Mouse (Mus musculus) limb, embryonic 14.5 days (tissue): ENCODE results near the gene Usb1. TPM values are rescaled to one million over a fixed set of nuclear protein-coding genes. Genes with fewer than 3 reads are reported as not detected.

Experiments
- ATAC-seq: fragments of 200-750 bp; cut with Nextera tagmentation; 2 replicates; pipeline ENCODE4 v1.8.0; 2017; ENCODE audit warnings: low read depth, moderate number of reproducible peaks, moderate TSS enrichment; ENCODE audit not compliant: low FRiP score
- DNase-seq: peaks from one replicate; pipeline ENCODE4 v3.0.0-alpha.2; 2015; ENCODE audit warnings: low spot score
- H3K27ac ChIP-seq: fragments of 300-500 bp; sonication (generic); replicated peaks from 2 replicates; pipeline ENCODE4 v1.5.1; 2014; ENCODE audit warnings: low read depth, mild to moderate bottlenecking, low read length, moderate library complexity, mixed read lengths
- H3K27me3 ChIP-seq: fragments of 300-500 bp; sonication (generic); 2 replicates; pipeline ENCODE4 v1.6.1; 2014; ENCODE audit warnings: low read length, mixed read lengths; ENCODE audit not compliant: control insufficient read depth, insufficient read depth
- H3K36me3 ChIP-seq: fragments of 300-500 bp; sonication (generic); 2 replicates; pipeline ENCODE4 v1.6.1; 2014; ENCODE audit warnings: mild to moderate bottlenecking, low read length, moderate library complexity, mixed read lengths; ENCODE audit not compliant: control insufficient read depth, insufficient read depth
- H3K4me1 ChIP-seq: fragments of 300-500 bp; sonication (generic); 2 replicates; pipeline ENCODE4 v1.6.1; 2014; ENCODE audit warnings: antibody characterized with exemption, low read length, mixed read lengths; ENCODE audit not compliant: control insufficient read depth, insufficient read depth
- H3K4me2 ChIP-seq: fragments of 300-500 bp; sonication (generic); replicated peaks from 2 replicates; pipeline ENCODE4 v1.6.1; 2014; ENCODE audit warnings: low read depth, mild to moderate bottlenecking, low read length, moderate library complexity; ENCODE audit not compliant: severe bottlenecking
- H3K4me3 ChIP-seq: fragments of 300-500 bp; sonication (generic); replicated peaks from 2 replicates; pipeline ENCODE4 v1.5.1; 2014; ENCODE audit warnings: low read length
- H3K9ac ChIP-seq: fragments of 300-500 bp; sonication (generic); 2 replicates; pipeline ENCODE4 v1.6.1; 2014; ENCODE audit warnings: mild to moderate bottlenecking, low read depth, low read length, moderate library complexity; ENCODE audit not compliant: severe bottlenecking
- H3K9me3 ChIP-seq: fragments of 300-500 bp; sonication (generic); 2 replicates; pipeline ENCODE4 v1.6.1; 2016; ENCODE audit warnings: low read length; ENCODE audit not compliant: control insufficient read depth
- POLR2A ChIP-seq: fragments of 200-500 bp; IDR thresholded peaks from 2 replicates; pipeline ENCODE4 v1.8.0; 2012; ENCODE audit warnings: inconsistent platforms, mild to moderate bottlenecking, moderate library complexity, borderline replicate concordance; ENCODE audit not compliant: insufficient read depth, insufficient read length; ENCODE audit errors: extremely low read depth
- WGBS: fragments of 180-500 bp; shearing (Covaris S2); extraction: QIAGEN DNeasy Blood & Tissue Kit; methylation state at CpG from one replicate; pipeline ENCODE4 v1.1.7; 2014; 5-methylcytosine and 5-hydroxymethylcytosine counted together
- polyA plus RNA-seq, 2 experiments: library from polyadenylated mRNA; depleted of rRNA in 1 of 2; stranded (reverse) in 1 of 2; unstranded in 1 of 2; fragments of >200 nt; fragmentation: Nextera tagmentation in 1 of 2; extraction: Ambion mirVana in 1 of 2; gene quantifications; 2 replicates each; pipeline versions ENCODE4 v1.2.1 to v1.2.3; 2012 to 2014

The Usb1 gene
- polyA plus RNA-seq, 2 experiments = 34.7 to 46.6 TPM

DNA sequence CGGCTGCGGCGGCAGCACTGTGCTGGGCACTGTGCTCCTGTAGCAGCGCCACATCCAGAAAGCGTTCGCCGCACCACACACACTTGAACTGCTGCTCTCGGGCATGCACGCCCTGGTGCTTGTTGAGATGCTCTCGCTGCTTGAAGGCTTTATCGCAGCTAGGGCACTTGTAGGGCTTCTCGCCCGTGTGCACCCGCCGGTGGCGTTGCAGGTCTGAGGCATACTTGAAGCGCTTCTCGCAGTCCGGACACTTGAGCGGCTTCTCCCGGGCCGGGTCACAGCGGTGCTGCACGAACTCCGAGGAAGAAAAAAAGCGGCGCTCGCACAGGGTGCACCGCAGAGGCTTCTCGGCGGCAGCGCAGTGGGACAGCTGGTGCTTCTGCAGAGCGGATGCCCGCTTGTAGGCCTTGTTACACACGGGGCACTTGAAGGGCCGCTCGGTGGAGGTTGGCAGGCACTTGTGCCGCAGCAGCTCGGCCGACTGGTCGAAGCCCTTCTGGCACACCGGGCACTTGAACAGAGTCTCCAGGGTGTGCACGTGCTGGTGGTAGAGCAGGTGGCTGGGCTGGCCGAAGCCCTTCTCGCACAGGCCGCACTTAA lies 4.1 kb upstream of the Usb1 start:
- no peak for ATAC-seq
- 87% methylated on average over 42 of the region's 46 CpGs for WGBS
- Histone ChIP-seq H3K9ac (no peak overlapping the region), H3K4me2 (no peak overlapping the region), H3K9me3 (no peaks in the 10 kb centered on the region), H3K36me3 (peaks cover 60% of the 10 kb centered on the region), H3K27ac (no peak overlapping the region), H3K27me3 (no peaks in the 10 kb centered on the region), H3K4me1 (peaks cover 14% of the 10 kb centered on the region), H3K4me3 (no peak overlapping the region)
- TF ChIP-seq POLR2A = no peak
- no peak for DNase-seq

GRCm38 (mm10) chr8:95330367-95330766 lies 1.7 kb upstream of the Usb1 start:
- H3K36me3 ChIP-seq = peaks cover 56% of the 10 kb centered on the region
- H3K27me3 ChIP-seq = no peaks in the 10 kb centered on the region
- TF ChIP-seq POLR2A = no peak
- H3K9me3 ChIP-seq = no peaks in the 10 kb centered on the region
- H3K9ac ChIP-seq = peak overlapping the region; percentile 90
- H3K4me2 ChIP-seq = peak overlapping the region; percentile 82
- no peak overlapping the region for H3K27ac ChIP-seq
- no peak for DNase-seq
- no peak for ATAC-seq
- H3K4me1 ChIP-seq = peaks cover 8% of the 10 kb centered on the region
- peak overlapping the region; percentile 88 for H3K4me3 ChIP-seq
- WGBS = 79% methylated on average over 1 of the region's 1 CpGs

- Histone ChIP-seq H3K9ac (peak overlapping the region; percentile 90), H3K27ac (peak overlapping the region; percentile 95), H3K4me3 (peak overlapping the region; percentile 88), H3K36me3 (peaks cover 48% of the 10 kb centered on the region), H3K27me3 (no peaks in the 10 kb centered on the region), H3K4me2 (peak overlapping the region; percentile 82), H3K9me3 (no peaks in the 10 kb centered on the region), H3K4me1 (peaks cover 8% of the 10 kb centered on the region)
- DNase-seq = peak; percentile 63
- peak; percentile 42 for ATAC-seq
- no peak for TF ChIP-seq POLR2A
- under 1% methylated on average over 38 of the region's 38 CpGs for WGBS
Observed at GRCm38 (mm10) chr8:95331156-95331719, 846 bp upstream of the Usb1 start.

GRCm38 (mm10) chr8:95332437-95333199 lies 534 bp downstream of the Usb1 start:
- H3K36me3 ChIP-seq = peaks cover 40% of the 10 kb centered on the region
- DNase-seq = no peak

GRCm38 (mm10) chr8:95335706-95336105 lies 3.6 kb downstream of the Usb1 start:
- peaks cover 40% of the 10 kb centered on the region for H3K36me3 ChIP-seq
- H3K9me3 ChIP-seq = no peaks in the 10 kb centered on the region
- H3K4me3 ChIP-seq = no peak overlapping the region
- H3K9ac ChIP-seq = no peak overlapping the region
- H3K4me1 ChIP-seq = 0 out of 2 replicates have a peak, but pooled peaks cover under 1% of the 10 kb centered on the region
- no peaks in the 10 kb centered on the region for H3K27me3 ChIP-seq
- TF ChIP-seq POLR2A = no peak
- WGBS = 95% methylated on average over 1 of the region's 1 CpGs
- H3K27ac ChIP-seq = no peak overlapping the region
- no peak for ATAC-seq
- no peak for DNase-seq
- no peak overlapping the region for H3K4me2 ChIP-seq

More at GRCm38 (mm10) chr8:95332437-95333199, 534 bp downstream of the Usb1 start:
- TF ChIP-seq POLR2A = no peak
- Histone ChIP-seq H3K27ac (peak overlapping the region; percentile 95), H3K4me3 (peak overlapping the region; percentile 88), H3K9ac (peak overlapping the region; percentile 90), H3K27me3 (no peaks in the 10 kb centered on the region), H3K9me3 (no peaks in the 10 kb centered on the region), H3K4me2 (peak overlapping the region; percentile 82), H3K4me1 (peaks cover 8% of the 10 kb centered on the region)
- WGBS = 25% methylated on average over 21 of the region's 21 CpGs
- ATAC-seq = no peak; the same call in 1 of the 2 replicates
